Mouse (Mus musculus) layer of hippocampus, postnatal 25 days (tissue): Measurements from ENCODE around the gene Aldh3a2. TPM values are rescaled to one million over a fixed set of nuclear protein-coding genes. Genes with fewer than 3 reads are reported as not detected.
A peak's percentile ranks its signal among the peaks of the same experiment; 100 is the strongest.
"Not testable (repeated sequence)": the region's sequence is repeated elsewhere in the genome, so short reads cannot be mapped to it uniquely, and the experiment has no call there.

Source experiments
- DNase-seq, 2 experiments: peaks; one replicate each; pipeline ENCODE4 v3.0.0; 2022; ENCODE audit warnings: mixed read lengths in 2 of 2, low spot score in 1 of 2; ENCODE audit errors: extremely low spot score in 1 of 2
- total RNA-seq, 2 experiments: library from RNA; stranded (reverse); gene quantifications; 2 replicates each; pipeline ENCODE4 v1.2.3; 2021

Aldh3a2 gene
- total RNA-seq, 2 experiments from 2014 or later = 56.1 to 63.8 TPM

- no peak for DNase-seq
Measured at GRCm38 (mm10) chr11:61181624-61182023, 85.6 kb downstream of the Aldh3a2 start.

DNA sequence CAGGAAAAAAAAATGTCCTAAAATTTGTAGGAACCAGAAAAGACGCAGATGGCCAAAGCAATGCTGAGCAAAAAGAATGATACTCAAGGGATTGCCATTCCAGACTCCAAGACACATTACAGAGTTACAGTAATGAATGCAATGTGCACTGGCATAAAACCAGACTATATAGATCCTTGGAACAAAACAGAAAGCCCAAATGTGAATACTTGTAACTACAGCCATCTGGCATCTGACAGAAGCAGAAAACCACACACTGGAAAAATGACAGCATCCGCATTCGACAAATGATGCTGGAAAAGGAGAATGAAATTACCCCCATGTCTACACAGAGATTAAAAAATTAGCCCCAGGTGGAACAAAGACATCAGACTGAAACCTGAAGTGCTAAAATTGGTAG, 86.9 kb downstream of the Aldh3a2 start:
- no peak for DNase-seq

DNA sequence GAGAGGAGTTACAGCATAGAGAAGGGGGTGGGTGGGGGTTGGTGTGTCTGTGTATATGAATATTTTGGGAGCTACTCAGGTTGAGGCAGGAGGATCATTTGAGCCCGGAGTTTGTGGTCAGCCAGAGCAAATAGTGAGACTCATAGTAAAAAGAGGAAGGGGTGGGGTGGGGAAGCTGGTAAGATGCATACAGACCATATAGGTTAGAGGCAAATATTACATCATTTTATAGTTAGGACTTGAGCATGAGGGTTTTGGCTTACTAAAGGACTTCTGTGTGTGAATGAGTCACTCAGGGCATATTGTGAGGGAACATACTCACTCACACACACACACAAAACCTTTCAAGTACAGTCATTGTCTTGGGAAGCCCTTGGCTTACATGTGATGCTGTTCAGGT, 90.9 kb downstream of the Aldh3a2 start:
- DNase-seq = no peak

DNA sequence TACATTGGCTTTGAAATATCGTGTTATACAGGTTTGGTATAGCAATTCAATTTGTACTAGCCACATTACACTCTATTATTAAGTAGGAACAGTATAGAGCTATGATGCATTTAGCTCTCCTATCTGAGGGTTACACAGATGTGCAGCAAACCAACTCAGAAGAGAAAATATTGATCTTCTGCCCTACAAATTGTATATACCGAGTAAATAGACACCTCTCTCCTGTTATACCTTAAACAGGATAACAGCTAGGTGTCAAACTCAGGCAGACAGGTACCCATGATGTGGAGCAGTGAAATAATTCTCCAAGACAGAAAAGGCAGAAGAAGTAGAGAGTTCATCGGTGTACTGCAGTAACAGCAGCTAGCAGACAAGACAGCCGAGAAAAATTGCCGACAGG, 91.5 kb downstream of the Aldh3a2 start:
- DNase-seq = no peak

GRCm38 (mm10) chr11:61174821-61175658, 92.2 kb downstream of the Aldh3a2 start, which contains the start of gene Usp22:
Gene Usp22 (minus strand): TSS chr11:61175055.
- peak; percentile 93 to 98 for DNase-seq

DNA sequence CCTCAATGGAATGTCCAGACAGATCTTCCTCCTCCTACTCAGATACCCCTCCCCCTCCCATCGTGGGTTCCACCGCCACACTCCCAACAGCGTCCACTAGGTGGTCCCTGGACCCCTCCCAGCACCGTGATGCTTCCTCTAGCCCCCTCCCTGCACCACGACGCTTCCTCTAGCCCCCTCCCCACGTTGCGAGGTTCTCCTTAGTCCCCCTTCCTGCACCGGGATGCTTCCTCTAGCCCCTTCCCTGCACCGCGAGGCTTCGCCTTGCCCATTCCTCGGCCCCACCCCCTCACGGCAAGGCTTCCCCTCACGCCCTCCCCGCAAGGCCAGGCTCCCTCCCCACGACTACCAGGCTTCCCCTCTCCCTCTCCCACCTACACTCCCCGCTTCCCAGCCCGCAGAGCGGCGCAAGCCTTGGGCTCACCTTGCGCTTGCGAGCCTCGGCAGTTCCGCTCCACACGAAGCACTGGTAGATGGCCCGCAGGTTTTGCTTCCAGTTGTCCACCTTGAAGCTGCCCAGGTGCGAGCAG, 92.9 kb downstream of the Aldh3a2 start:
- DNase-seq = peak; percentile 31 to 45

GRCm38 (mm10) chr11:61173477-61173876, 93.8 kb downstream of the Aldh3a2 start:
- DNase-seq = not testable (repeated sequence)

Other genes starting within 250 kb of the Aldh3a2 start
- 1 to 10 TPM; 6.4 to 7.0 TPM for gene Kcnj12, start 244.9 kb downstream of the Aldh3a2 start, total RNA-seq
- 1 to 10 TPM; 1.6 to 1.7 TPM for gene Tnfrsf13b, start 140.7 kb downstream of the Aldh3a2 start, total RNA-seq
- 100 to 1,000 TPM; 218 to 235 TPM for gene Usp22, start 92.4 kb downstream of the Aldh3a2 start, total RNA-seq
- 1 to 10 TPM in 1 of 2 experiments, under 1 TPM in 1; 0.56 to 1.2 TPM for gene Aldh3a1, start 59.9 kb downstream of the Aldh3a2 start, total RNA-seq
- gene Slc47a2, start 75.4 kb upstream of the Aldh3a2 start, total RNA-seq = not detected
- 1 to 10 TPM; 1.2 to 2.8 TPM for gene Slc47a1, start 110.9 kb upstream of the Aldh3a2 start, total RNA-seq
- 100 to 1,000 TPM; 440 to 506 TPM for gene Rnf112, start 186.7 kb upstream of the Aldh3a2 start, total RNA-seq
- 1 to 10 TPM; 5.7 to 6.3 TPM for gene Mfap4, start 218.0 kb upstream of the Aldh3a2 start, total RNA-seq
- 10 to 100 TPM; 26.3 to 31.3 TPM for gene Mapk7, start 226.9 kb upstream of the Aldh3a2 start, total RNA-seq
- 10 to 100 TPM; 43.3 to 45.9 TPM for gene B9d1, start 237.7 kb upstream of the Aldh3a2 start, total RNA-seq